20 mouse cellular contexts compared by ENCODE assay signal in the genomic region with DNA sequence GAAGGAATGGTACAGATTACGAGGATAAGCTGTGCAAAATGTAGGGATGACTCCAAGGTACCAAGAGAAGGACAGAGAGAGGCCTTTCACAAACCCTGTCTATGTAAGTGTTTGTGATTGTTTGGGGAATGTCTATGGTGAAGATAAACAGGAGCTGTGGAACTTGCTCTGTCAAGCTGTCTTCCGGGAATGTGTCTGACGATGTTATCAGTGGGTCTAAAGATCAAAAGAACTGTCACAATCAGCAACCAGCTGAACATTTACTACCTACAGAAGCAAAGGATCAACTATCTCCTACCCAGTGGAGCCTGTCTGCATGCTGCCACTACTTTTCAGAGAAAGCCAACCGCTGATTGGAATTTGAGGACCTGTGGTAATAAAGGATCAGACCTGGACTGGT.
DNase-seq lines count a peak whose midpoint lies in the region; ATAC-seq and TF ChIP-seq lines count a peak whose summit lies in the region.
"Had no signal": no experiment of that assay in that cellular context is flagged by ENCODE, and none has a peak within 500 bp of the region (broad histone marks: within the 10 kb centered on the region; RNA-seq: fewer than 3 reads in every experiment).

No protein-coding gene starts in this region.

- H3K4me1 ChIP-seq in heart, embryonic 12.5 days (replicated peaks): peaks cover 6% of the 10 kb centered on the region; the same call in 1 of the 2 replicates
- H3K4me1 ChIP-seq in heart, embryonic 10.5 days: peaks cover 6% of the 10 kb centered on the region; the same call in 1 of the 2 replicates
- H3K4me1 ChIP-seq in lung, postnatal 0 days (ENCODE audit: insufficient read depth, low read depth, low read length): no peaks in the 10 kb centered on the region
- no peaks in the 10 kb centered on the region for H3K4me1 ChIP-seq in liver, embryonic 14.5 days (replicated peaks; ENCODE audit: control insufficient read depth in 2 of 2, insufficient read depth in 2 of 2, low read length in 1 of 2)
- peaks cover 6% of the 10 kb centered on the region; the same call in 1 of the 2 replicates for H3K4me1 ChIP-seq in small intestine, adult 2 months (ENCODE audit: control insufficient read depth, insufficient read depth, insufficient read length, low read length)
- H3K4me1 ChIP-seq: embryonic facial prominence, embryonic 13.5 days; hindbrain, embryonic 12.5 days had no signal

- ATAC-seq in heart, embryonic 12.5 days (ENCODE audit: insufficient number of reproducible peaks, low FRiP score): no peak
- ATAC-seq in lung, postnatal 0 days: no peak
- peak; percentile 35; the same call in 1 of the 2 replicates for ATAC-seq in liver, embryonic 14.5 days (ENCODE audit: insufficient read depth)
- ATAC-seq: forebrain, embryonic 16.5 days had no signal

- DNase-seq in heart, embryonic 10.5 days (ENCODE audit: low spot score): no peak
- DNase-seq in lung, postnatal 0 days (ENCODE audit: low spot score): peak; percentile 12
- DNase-seq in lung, postnatal 10 days: no peak
- DNase-seq in liver, embryonic 14.5 days (ENCODE audit: low read depth in 3 of 3, low spot score in 3 of 3): peak; percentile 3 to 28 (median 5)
- DNase-seq in right cerebral cortex, postnatal 4 days: no peak
- DNase-seq in thymus, postnatal 14 days: no peak
- DNase-seq: adrenal gland, postnatal 10 days; cerebellum, adult 11 months; cerebellum, adult 9-10 months; cerebellum, postnatal 36 days; gastrocnemius, postnatal 14 days; heart, adult 2 months; heart, postnatal 36 days had no signal

- no peak overlapping the region for H3K4me2 ChIP-seq in heart, embryonic 12.5 days
- no peak overlapping the region for H3K4me2 ChIP-seq in lung, postnatal 0 days (replicated peaks; ENCODE audit: low read depth, low read length)
- H3K4me2 ChIP-seq in liver, embryonic 14.5 days (ENCODE audit: low read depth): no peak overlapping the region; the same call in 1 of the 2 replicates
- H3K4me2 ChIP-seq: embryonic facial prominence, embryonic 13.5 days; forebrain, embryonic 12.5 days; heart, embryonic 13.5 days; hindbrain, embryonic 12.5 days had no signal

- 0 out of 2 replicates have a peak overlapping the region, but pooled peaks have one; percentile 12 for H3K27ac ChIP-seq in heart, embryonic 12.5 days (ENCODE audit: poor library complexity, severe bottlenecking)
- H3K27ac ChIP-seq in heart, embryonic 10.5 days: no peak overlapping the region
- no peak overlapping the region for H3K27ac ChIP-seq in lung, postnatal 0 days (ENCODE audit: low read length)
- no peak overlapping the region for H3K27ac ChIP-seq in liver, embryonic 14.5 days
- peak overlapping the region; percentile 81 for H3K27ac ChIP-seq in small intestine, adult 2 months (ENCODE audit: insufficient read depth, low read depth, low read length)
- H3K27ac ChIP-seq: embryonic facial prominence, embryonic 13.5 days; forebrain, embryonic 12.5 days; heart, adult 2 months; heart, embryonic 13.5 days; hindbrain, embryonic 12.5 days had no signal

- H3K9ac ChIP-seq in heart, embryonic 12.5 days: no peak overlapping the region
- no peak overlapping the region for H3K9ac ChIP-seq in lung, postnatal 0 days (replicated peaks; ENCODE audit: low read depth)
- H3K9ac ChIP-seq in liver, embryonic 14.5 days (replicated peaks): no peak overlapping the region
- H3K9ac ChIP-seq: embryonic facial prominence, embryonic 13.5 days; forebrain, embryonic 12.5 days; heart, embryonic 13.5 days; hindbrain, embryonic 12.5 days had no signal

- H3K36me3 ChIP-seq in heart, embryonic 12.5 days: no peaks in the 10 kb centered on the region
- no peaks in the 10 kb centered on the region for H3K36me3 ChIP-seq in heart, embryonic 10.5 days
- no peaks in the 10 kb centered on the region for H3K36me3 ChIP-seq in lung, postnatal 0 days (ENCODE audit: insufficient read depth, low read length)
- no peaks in the 10 kb centered on the region for H3K36me3 ChIP-seq in liver, embryonic 14.5 days (replicated peaks; ENCODE audit: control insufficient read depth, insufficient read depth, low read depth)
- H3K36me3 ChIP-seq in small intestine, adult 2 months (ENCODE audit: control insufficient read depth, insufficient read depth, low read length): no peaks in the 10 kb centered on the region
- H3K36me3 ChIP-seq: embryonic facial prominence, embryonic 13.5 days; forebrain, embryonic 12.5 days; heart, embryonic 13.5 days; hindbrain, embryonic 12.5 days had no signal

- TF ChIP-seq EP300 in lung, postnatal 0 days (IDR thresholded peaks at IDR 0.05): no peak
- TF ChIP-seq EP300 in liver, embryonic 14.5 days (IDR thresholded peaks at IDR 0.05; ENCODE audit: low read depth): no peak

- peaks cover 3% of the 10 kb centered on the region; the same call in 1 of the 2 replicates for H3K9me3 ChIP-seq in heart, embryonic 12.5 days (replicated peaks)
- H3K9me3 ChIP-seq in heart, embryonic 10.5 days: no peaks in the 10 kb centered on the region
- no peaks in the 10 kb centered on the region for H3K9me3 ChIP-seq in lung, postnatal 0 days (ENCODE audit: low read length)
- H3K9me3 ChIP-seq in liver, embryonic 14.5 days (ENCODE audit: control insufficient read depth, low read length): no peaks in the 10 kb centered on the region
- H3K9me3 ChIP-seq: embryonic facial prominence, embryonic 13.5 days; forebrain, embryonic 12.5 days; heart, embryonic 13.5 days; hindbrain, embryonic 12.5 days had no signal

- no peak overlapping the region for H3K4me3 ChIP-seq in heart, embryonic 12.5 days
- no peak overlapping the region for H3K4me3 ChIP-seq in heart, embryonic 10.5 days
- no peak overlapping the region for H3K4me3 ChIP-seq in lung, postnatal 0 days (ENCODE audit: low read depth, low read length)
- H3K4me3 ChIP-seq in liver, embryonic 14.5 days (ENCODE audit: insufficient read depth in 1 of 2, low read depth in 2 of 2, low read length in 2 of 2): no peak overlapping the region
- H3K4me3 ChIP-seq in small intestine, adult 2 months (ENCODE audit: low read depth, low read length): no peak overlapping the region
- H3K4me3 ChIP-seq: embryonic facial prominence, embryonic 13.5 days; forebrain, embryonic 12.5 days; heart, adult 2 months; heart, embryonic 13.5 days; hindbrain, embryonic 12.5 days had no signal

- H3K27me3 ChIP-seq in heart, embryonic 12.5 days (replicated peaks): no peaks in the 10 kb centered on the region
- H3K27me3 ChIP-seq in heart, embryonic 10.5 days (ENCODE audit: insufficient read depth, poor library complexity, severe bottlenecking): no peaks in the 10 kb centered on the region
- no peaks in the 10 kb centered on the region for H3K27me3 ChIP-seq in lung, postnatal 0 days (replicated peaks; ENCODE audit: insufficient read depth, low read length)
- H3K27me3 ChIP-seq in liver, embryonic 14.5 days (ENCODE audit: control insufficient read depth, insufficient read depth, low read length): no peaks in the 10 kb centered on the region
- no peaks in the 10 kb centered on the region for H3K27me3 ChIP-seq in small intestine, adult 2 months (ENCODE audit: control insufficient read depth, insufficient read depth, low read length)
- H3K27me3 ChIP-seq: embryonic facial prominence, embryonic 13.5 days; forebrain, embryonic 12.5 days; heart, embryonic 13.5 days; hindbrain, embryonic 12.5 days had no signal

- no peak for TF ChIP-seq POLR2A in small intestine, adult 2 months (IDR thresholded peaks at IDR 0.05; ENCODE audit: low read depth, low read length)

- WGBS in heart, embryonic 12.5 days: 18% methylated on average over 4 of the region's 4 CpGs
- WGBS in heart, embryonic 10.5 days: 20% methylated on average over 4 of the region's 4 CpGs
- 26% methylated on average over 4 of the region's 4 CpGs for WGBS in lung, postnatal 0 days
- 46% methylated on average over 4 of the region's 4 CpGs for WGBS in liver, embryonic 14.5 days (ENCODE audit: insufficient replicate concordance)
- WGBS in small intestine, adult 2 months: 36% methylated on average over 4 of the region's 4 CpGs

- TF ChIP-seq CTCF in lung, postnatal 0 days (IDR thresholded peaks at IDR 0.05): no peak
- no peak for TF ChIP-seq CTCF in liver, embryonic 14.5 days (IDR thresholded peaks at IDR 0.05; ENCODE audit: low read depth)
- TF ChIP-seq CTCF in small intestine, adult 2 months (IDR thresholded peaks at IDR 0.05; ENCODE audit: extremely low read depth, insufficient read length, insufficient replicate concordance, low read depth, low read length): no peak

Comparison
In these comparisons a context has a peak if more than half of its experiments do, and no peak if none do; other contexts are left out.
1. H3K27ac ChIP-seq: peak in heart, embryonic 12.5 days (single experiment) and small intestine, adult 2 months (single experiment); none in heart, embryonic 10.5 days (single experiment), lung, postnatal 0 days (single experiment) and liver, embryonic 14.5 days (single experiment).
2. DNase-seq: peak in lung, postnatal 0 days (single experiment) and liver, embryonic 14.5 days (3 of 3); none in heart, embryonic 10.5 days (single experiment), lung, postnatal 10 days (single experiment), right cerebral cortex, postnatal 4 days (single experiment) and thymus, postnatal 14 days (single experiment).